Mouse (Mus musculus) embryonic facial prominence, embryonic 10.5 days (tissue): ENCODE measurements around the gene Tmem42. TPM values are rescaled to one million over a fixed set of nuclear protein-coding genes. Genes with fewer than 3 reads are reported as not detected.

Source experiments
- DNase-seq: peaks from one replicate; pipeline ENCODE4 v3.0.0-alpha.2; 2017; ENCODE audit warnings: low spot score
- H3K27ac ChIP-seq: fragments of 300-500 bp; sonication (generic); replicated peaks from 2 replicates; pipeline ENCODE4 v1.5.1; 2016; ENCODE audit warnings: mild to moderate bottlenecking
- H3K27me3 ChIP-seq: fragments of 300-500 bp; sonication (generic); replicated peaks from 2 replicates; pipeline ENCODE4 v1.6.1; 2016; ENCODE audit warnings: low read depth, mild to moderate bottlenecking; ENCODE audit not compliant: poor library complexity, severe bottlenecking
- H3K36me3 ChIP-seq: fragments of 300-500 bp; sonication (generic); replicated peaks from 2 replicates; pipeline ENCODE4 v1.6.1; 2016; ENCODE audit warnings: mild to moderate bottlenecking, moderate library complexity
- H3K4me1 ChIP-seq: fragments of 300-500 bp; sonication (generic); 2 replicates; pipeline ENCODE4 v1.6.1; 2016
- H3K4me3 ChIP-seq: fragments of 300-500 bp; sonication (generic); 2 replicates; pipeline ENCODE4 v1.5.1; 2016; ENCODE audit warnings: mild to moderate bottlenecking, moderate library complexity
- H3K9me3 ChIP-seq: fragments of 300-500 bp; sonication (generic); 2 replicates; pipeline ENCODE4 v1.6.1; 2016; ENCODE audit warnings: mild to moderate bottlenecking
- WGBS: fragments of 180-500 bp; shearing (Covaris S2); methylation state at CpG from one replicate; pipeline ENCODE4 v1.1.7; 2016; 5-methylcytosine and 5-hydroxymethylcytosine counted together
- polyA plus RNA-seq: library from polyadenylated mRNA; unstranded; fragments of >200 nt; fragmentation: Nextera tagmentation; extraction: Ambion mirVana; gene quantifications from 2 replicates; pipeline ENCODE4 v1.2.1, GENCODE M21; 2016

Tmem42 gene
- 12.2 and 13.2 TPM in 2 replicates for polyA plus RNA-seq

- Histone ChIP-seq H3K4me1 (peaks cover 22% of the 10 kb centered on the region), H3K4me3 (peak within 1 kb of the TSS; percentile 82), H3K36me3 (peaks cover 28% of the 10 kb centered on the region), H3K27ac (peak within 1 kb of the TSS; percentile 95), H3K9me3 (no peaks in the 10 kb centered on the region), H3K27me3 (peaks cover 5% of the 10 kb centered on the region; the same call in 1 of the 2 replicates)
- DNase-seq: peak; percentile 90
- under 1% methylated on average over 57 of the region's 69 CpGs for WGBS
Observed at GRCm38 (mm10) chr9:123020995-123021631, at the start of gene Tmem42. TSS of gene Tmem42 (plus strand) at chr9:123021326.

GRCm38 (mm10) chr9:122998406-122999192, 22.5 kb upstream of the Tmem42 start:
- Histone ChIP-seq H3K27ac (no peak overlapping the region), H3K4me1 (no peaks in the 10 kb centered on the region), H3K36me3 (peaks cover 99% of the 10 kb centered on the region), H3K9me3 (no peaks in the 10 kb centered on the region), H3K4me3 (no peak overlapping the region), H3K27me3 (no peaks in the 10 kb centered on the region)
- 94% methylated on average over 10 of the region's 10 CpGs for WGBS
- DNase-seq: no peak

GRCm38 (mm10) chr9:122999193-122999586, 21.9 kb upstream of the Tmem42 start:
- no peaks in the 10 kb centered on the region for H3K27me3 ChIP-seq
- H3K4me1 ChIP-seq: no peaks in the 10 kb centered on the region
- H3K27ac ChIP-seq: no peak overlapping the region
- 93% methylated on average over 4 of the region's 4 CpGs for WGBS
- no peaks in the 10 kb centered on the region for H3K9me3 ChIP-seq
- peaks cover 99% of the 10 kb centered on the region for H3K36me3 ChIP-seq
- H3K4me3 ChIP-seq: no peak overlapping the region
- no peak for DNase-seq

GRCm38 (mm10) chr9:123004718-123005117, 16.4 kb upstream of the Tmem42 start:
- H3K27ac ChIP-seq: no peak overlapping the region
- H3K4me1 ChIP-seq: no peaks in the 10 kb centered on the region
- no peak for DNase-seq
- H3K9me3 ChIP-seq: no peaks in the 10 kb centered on the region
- peaks cover 100% of the 10 kb centered on the region for H3K36me3 ChIP-seq
- WGBS: 88% methylated on average over 2 of the region's 2 CpGs
- no peak overlapping the region for H3K4me3 ChIP-seq
- no peaks in the 10 kb centered on the region for H3K27me3 ChIP-seq

GRCm38 (mm10) chr9:123006071-123006470, 15.1 kb upstream of the Tmem42 start:
- DNase-seq: no peak
- H3K36me3 ChIP-seq: peaks cover 100% of the 10 kb centered on the region
- H3K4me3 ChIP-seq: no peak overlapping the region
- 83% methylated on average over 6 of the region's 6 CpGs for WGBS
- H3K27ac ChIP-seq: no peak overlapping the region
- no peaks in the 10 kb centered on the region for H3K27me3 ChIP-seq
- H3K9me3 ChIP-seq: no peaks in the 10 kb centered on the region
- H3K4me1 ChIP-seq: no peaks in the 10 kb centered on the region

GRCm38 (mm10) chr9:123021636-123022379, 682 bp downstream of the Tmem42 start:
- 42% methylated on average over 18 of the region's 24 CpGs for WGBS

GRCm38 (mm10) chr9:123024201-123024600, 3.1 kb downstream of the Tmem42 start:
- DNase-seq: no peak
- H3K27ac ChIP-seq: no peak overlapping the region
- no peaks in the 10 kb centered on the region for H3K9me3 ChIP-seq
- 82% methylated on average over 2 of the region's 2 CpGs for WGBS
- H3K4me3 ChIP-seq: no peak overlapping the region
- peaks cover 19% of the 10 kb centered on the region for H3K4me1 ChIP-seq
- peaks cover 5% of the 10 kb centered on the region; the same call in 1 of the 2 replicates for H3K27me3 ChIP-seq
- no peaks in the 10 kb centered on the region for H3K36me3 ChIP-seq

More at GRCm38 (mm10) chr9:123021636-123022379, 682 bp downstream of the Tmem42 start:
- Histone ChIP-seq H3K27me3 (peaks cover 5% of the 10 kb centered on the region; the same call in 1 of the 2 replicates), H3K4me3 (peak overlapping the region; percentile 82), H3K9me3 (no peaks in the 10 kb centered on the region), H3K36me3 (peaks cover 21% of the 10 kb centered on the region), H3K4me1 (peaks cover 22% of the 10 kb centered on the region), H3K27ac (peak overlapping the region; percentile 95)
- DNase-seq: no peak

GRCm38 (mm10) chr9:123031496-123032246, 10.5 kb downstream of the Tmem42 start:
- no peaks in the 10 kb centered on the region for H3K27me3 ChIP-seq
- H3K36me3 ChIP-seq: no peaks in the 10 kb centered on the region
- no peak overlapping the region for H3K27ac ChIP-seq
- peaks cover 5% of the 10 kb centered on the region; the same call in 1 of the 2 replicates for H3K4me1 ChIP-seq
- 82% methylated on average over 13 of the region's 13 CpGs for WGBS
- no peaks in the 10 kb centered on the region for H3K9me3 ChIP-seq
- H3K4me3 ChIP-seq: no peak overlapping the region
- DNase-seq: no peak

GRCm38 (mm10) chr9:123034426-123034825, 13.3 kb downstream of the Tmem42 start, which contains the start of gene Tgm4:
TSS of gene Tgm4 (plus strand) at chr9:123034726.
- H3K36me3 ChIP-seq: no peaks in the 10 kb centered on the region
- peaks cover 5% of the 10 kb centered on the region; the same call in 1 of the 2 replicates for H3K4me1 ChIP-seq
- H3K27me3 ChIP-seq: no peaks in the 10 kb centered on the region; the same call in 1 of the 2 replicates
- H3K4me3 ChIP-seq: no peak within 1 kb of the TSS
- H3K9me3 ChIP-seq: no peaks in the 10 kb centered on the region
- no peak for DNase-seq
- no peak within 1 kb of the TSS for H3K27ac ChIP-seq
- WGBS: 82% methylated on average over 4 of the region's 4 CpGs

- H3K4me1 ChIP-seq: no peaks in the 10 kb centered on the region
- H3K36me3 ChIP-seq: no peaks in the 10 kb centered on the region
- H3K27ac ChIP-seq: no peak overlapping the region
- no peaks in the 10 kb centered on the region for H3K27me3 ChIP-seq
- H3K4me3 ChIP-seq: no peak overlapping the region
- no peak for DNase-seq
- no peaks in the 10 kb centered on the region for H3K9me3 ChIP-seq
- 76% methylated on average over 1 of the region's 1 CpGs for WGBS
Observed at GRCm38 (mm10) chr9:123047665-123048064, 26.5 kb downstream of the Tmem42 start.

GRCm38 (mm10) chr9:123058724-123059292, 37.7 kb downstream of the Tmem42 start:
- no peak overlapping the region for H3K4me3 ChIP-seq
- no peaks in the 10 kb centered on the region for H3K9me3 ChIP-seq
- no peaks in the 10 kb centered on the region for H3K27me3 ChIP-seq
- no peaks in the 10 kb centered on the region for H3K36me3 ChIP-seq
- no peak overlapping the region for H3K27ac ChIP-seq
- no peaks in the 10 kb centered on the region for H3K4me1 ChIP-seq
- no peak for DNase-seq
